Mouse (Mus musculus): ENCODE data around the gene Gm10337. TPM values are rescaled to one million over a fixed set of nuclear protein-coding genes. Genes with fewer than 3 reads are reported as not detected.

Gene Gm10337
- polyA plus RNA-seq, 1 experiment from 2014 or later: 6.3 TPM

GRCm38 (mm10) chr15:102546246-102546645 lies 42.7 kb downstream of the Gm10337 start:
- H3K27me3 ChIP-seq: no peaks in the 10 kb centered on the region
- no peaks in the 10 kb centered on the region for H3K9me3 ChIP-seq
- 92% methylated on average over 3 of the region's 3 CpGs for WGBS
- H3K9ac ChIP-seq: no peak overlapping the region
- H3K4me1 ChIP-seq (replicated peaks): peaks cover 8% of the 10 kb centered on the region; the same call in 1 of the 2 replicates
- H3K4me2 ChIP-seq: no peak overlapping the region
- H3K4me3 ChIP-seq: no peak overlapping the region
- peaks cover 49% of the 10 kb centered on the region for H3K36me3 ChIP-seq
- H3K27ac ChIP-seq: peak overlapping the region; percentile 76; the same call in 1 of the 2 replicates
- ATAC-seq (ENCODE audit: low FRiP score): no peak

DNA sequence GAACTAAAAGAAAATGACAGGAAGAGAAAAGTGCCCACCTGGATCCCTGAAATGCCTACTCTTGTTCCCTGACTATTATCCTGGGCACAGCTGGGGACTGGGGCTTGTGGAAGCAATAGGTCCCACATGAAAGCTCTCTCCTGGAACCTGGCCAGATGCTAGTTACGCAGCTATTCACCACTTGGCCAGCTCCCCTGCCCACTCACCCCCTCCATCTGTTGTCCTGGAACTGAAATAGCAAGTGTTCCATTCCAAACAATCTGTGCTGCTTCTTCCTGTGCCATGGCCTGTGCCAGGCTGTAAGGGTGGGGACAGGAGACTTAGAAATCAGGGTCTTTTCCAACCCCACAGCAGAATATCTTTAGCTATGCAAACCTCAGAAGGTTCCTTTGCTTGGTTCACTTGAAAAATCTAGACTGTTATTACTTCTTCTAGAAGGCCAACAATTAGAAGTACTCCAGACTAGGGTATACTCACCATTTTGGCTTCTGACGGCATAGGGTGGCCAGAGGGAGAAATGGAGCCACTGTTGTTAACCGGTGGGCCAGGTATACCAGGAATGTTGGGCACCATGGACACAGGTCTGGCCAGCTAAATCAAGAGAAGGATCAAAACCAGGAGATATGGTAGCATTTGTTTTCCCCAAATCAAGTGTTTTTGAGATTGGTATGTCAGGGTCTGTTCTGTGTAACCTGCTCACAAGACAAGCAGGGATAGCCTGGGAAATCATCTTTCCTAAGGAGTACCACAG lies 43.3 kb downstream of the Gm10337 start:
- WGBS: 78% methylated on average over 3 of the region's 3 CpGs
- no peak overlapping the region for H3K4me3 ChIP-seq
- peaks cover 8% of the 10 kb centered on the region; the same call in 1 of the 2 replicates for H3K4me1 ChIP-seq (replicated peaks)
- H3K27ac ChIP-seq: peak overlapping the region; percentile 76
- no peak overlapping the region for H3K9ac ChIP-seq
- H3K4me2 ChIP-seq: no peak overlapping the region
- no peaks in the 10 kb centered on the region for H3K27me3 ChIP-seq
- ATAC-seq (ENCODE audit: low FRiP score): peak; percentile 39
- H3K9me3 ChIP-seq: no peaks in the 10 kb centered on the region
- peaks cover 47% of the 10 kb centered on the region for H3K36me3 ChIP-seq

DNA sequence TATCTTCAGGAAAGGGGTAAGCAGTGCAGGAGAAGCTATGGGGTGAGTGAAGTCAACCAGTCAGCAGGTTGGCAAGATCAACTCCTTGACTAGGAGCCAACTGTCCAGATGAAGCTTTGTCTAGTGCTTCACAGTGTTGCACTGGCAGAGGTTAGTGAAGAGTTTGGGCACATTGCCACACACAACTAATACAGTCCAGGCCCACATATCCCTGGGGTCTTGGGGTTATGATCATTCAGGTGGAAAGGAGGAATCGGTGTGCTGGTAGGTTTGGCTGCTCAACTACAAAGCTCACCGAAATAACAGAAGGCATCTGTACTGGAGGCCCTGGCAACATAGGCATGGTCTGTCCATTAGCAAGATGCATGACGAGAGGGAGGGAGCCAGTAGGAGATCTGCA lies 44.0 kb downstream of the Gm10337 start:
- no peaks in the 10 kb centered on the region for H3K9me3 ChIP-seq
- H3K4me2 ChIP-seq: no peak overlapping the region
- no peaks in the 10 kb centered on the region for H3K27me3 ChIP-seq
- H3K4me1 ChIP-seq (replicated peaks): peaks cover 8% of the 10 kb centered on the region; the same call in 1 of the 2 replicates
- ATAC-seq (ENCODE audit: low FRiP score): no peak
- no peak overlapping the region for H3K4me3 ChIP-seq
- WGBS: 91% methylated on average over 3 of the region's 3 CpGs
- H3K9ac ChIP-seq: no peak overlapping the region
- H3K36me3 ChIP-seq: peaks cover 48% of the 10 kb centered on the region
- H3K27ac ChIP-seq: peak overlapping the region; percentile 76

- H3K4me3 ChIP-seq: no peak overlapping the region
- no peak overlapping the region for H3K27ac ChIP-seq
- WGBS: 97% methylated on average over 5 of the region's 5 CpGs
- H3K4me1 ChIP-seq (replicated peaks): no peaks in the 10 kb centered on the region
- H3K9me3 ChIP-seq: no peaks in the 10 kb centered on the region
- no peak overlapping the region for H3K4me2 ChIP-seq
- no peaks in the 10 kb centered on the region for H3K27me3 ChIP-seq
- ATAC-seq (ENCODE audit: low FRiP score): no peak
- no peak overlapping the region for H3K9ac ChIP-seq
- peaks cover 55% of the 10 kb centered on the region for H3K36me3 ChIP-seq
These were observed 49.1 kb downstream of the Gm10337 start for GRCm38 (mm10) chr15:102552599-102552998.

Other genes with a start within 250 kb of the Gm10337 start
- gene Rarg, start 246.2 kb upstream of the Gm10337 start, polyA plus RNA-seq (2015; fragmentation: Nextera tagmentation; extraction: Ambion mirVana): 5.7 and 7.1 TPM in 2 replicates
- 0.14 and 0.22 TPM in 2 replicates for gene Gm9918, start 233.2 kb upstream of the Gm10337 start, polyA plus RNA-seq (2015; fragmentation: Nextera tagmentation; extraction: Ambion mirVana)
- gene Mfsd5, start 224.3 kb upstream of the Gm10337 start, polyA plus RNA-seq (2015; fragmentation: Nextera tagmentation; extraction: Ambion mirVana): 54.7 TPM in 2 replicates
- 7.0 and 7.2 TPM in 2 replicates for gene Espl1, start 207.5 kb upstream of the Gm10337 start, polyA plus RNA-seq (2015; fragmentation: Nextera tagmentation; extraction: Ambion mirVana)
- 502 and 514 TPM in 2 replicates for gene Pfdn5, start 177.6 kb upstream of the Gm10337 start, polyA plus RNA-seq (2015; fragmentation: Nextera tagmentation; extraction: Ambion mirVana)
- 91.8 and 96.4 TPM in 2 replicates for gene Myg1, start 172.0 kb upstream of the Gm10337 start, polyA plus RNA-seq (2015; fragmentation: Nextera tagmentation; extraction: Ambion mirVana)
- 33.3 and 34.8 TPM in 2 replicates for gene Aaas, start 153.0 kb upstream of the Gm10337 start, polyA plus RNA-seq (2015; fragmentation: Nextera tagmentation; extraction: Ambion mirVana)
- gene Sp7, start 136.5 kb upstream of the Gm10337 start, polyA plus RNA-seq (2015; fragmentation: Nextera tagmentation; extraction: Ambion mirVana): 1.1 and 1.2 TPM in 2 replicates
- 4.6 and 6.0 TPM in 2 replicates for gene Sp1, start 97.6 kb upstream of the Gm10337 start, polyA plus RNA-seq (2015; fragmentation: Nextera tagmentation; extraction: Ambion mirVana)
- 0.14 and 0.40 TPM in 2 replicates for gene Amhr2, start 58.4 kb upstream of the Gm10337 start, polyA plus RNA-seq (2015; fragmentation: Nextera tagmentation; extraction: Ambion mirVana)
- gene Prr13, start 44.7 kb upstream of the Gm10337 start, polyA plus RNA-seq (2015; fragmentation: Nextera tagmentation; extraction: Ambion mirVana): 107 and 109 TPM in 2 replicates
- gene Pcbp2, start 33.2 kb upstream of the Gm10337 start, polyA plus RNA-seq (2015; fragmentation: Nextera tagmentation; extraction: Ambion mirVana): 148 and 150 TPM in 2 replicates
- 48.9 and 49.6 TPM in 2 replicates for gene Map3k12, start 13.3 kb downstream of the Gm10337 start, polyA plus RNA-seq (2015; fragmentation: Nextera tagmentation; extraction: Ambion mirVana)
- 94.5 and 94.6 TPM in 2 replicates for gene Tarbp2, start 14.5 kb downstream of the Gm10337 start, polyA plus RNA-seq (2015; fragmentation: Nextera tagmentation; extraction: Ambion mirVana)
- gene Npff, start 21.2 kb downstream of the Gm10337 start, polyA plus RNA-seq (2015; fragmentation: Nextera tagmentation; extraction: Ambion mirVana): 6.1 and 7.1 TPM in 2 replicates
- not detected in 2 replicates for gene Gm28047, start 121.3 kb downstream of the Gm10337 start, polyA plus RNA-seq (2015; fragmentation: Nextera tagmentation; extraction: Ambion mirVana)
- gene Atf7, start 121.7 kb downstream of the Gm10337 start, polyA plus RNA-seq (2015; fragmentation: Nextera tagmentation; extraction: Ambion mirVana): 19.7 and 21.1 TPM in 2 replicates
- 48.7 and 56.4 TPM in 2 replicates for gene Atp5g2, start 168.6 kb downstream of the Gm10337 start, polyA plus RNA-seq (2015; fragmentation: Nextera tagmentation; extraction: Ambion mirVana)
- 41.8 and 42.3 TPM in 2 replicates for gene Calcoco1, start 218.5 kb downstream of the Gm10337 start, polyA plus RNA-seq (2015; fragmentation: Nextera tagmentation; extraction: Ambion mirVana)